Mouse (Mus musculus): ENCODE data around the gene Gm44503.

GRCm38 (mm10) chr9:73005106-73005505 lies 46.5 kb downstream of the Gm44503 start:
- TF ChIP-seq POLR2A (IDR thresholded peaks at IDR 0.05; ENCODE audit: borderline replicate concordance, low read depth, low read length) (no peak), CTCF (IDR thresholded peaks at IDR 0.05; ENCODE audit: low read depth, low read length) (no peak)
